Mouse (Mus musculus): ENCODE data around the gene Mdm4. TPM values are rescaled to one million over a fixed set of nuclear protein-coding genes. Genes with fewer than 3 reads are reported as not detected.
"Not testable (repeated sequence)": the region's sequence is repeated elsewhere in the genome, so short reads cannot be mapped to it uniquely, and the experiment has no call there.

Gene Mdm4
- polyA plus RNA-seq, 1 experiment, result 147 TPM

DNA sequence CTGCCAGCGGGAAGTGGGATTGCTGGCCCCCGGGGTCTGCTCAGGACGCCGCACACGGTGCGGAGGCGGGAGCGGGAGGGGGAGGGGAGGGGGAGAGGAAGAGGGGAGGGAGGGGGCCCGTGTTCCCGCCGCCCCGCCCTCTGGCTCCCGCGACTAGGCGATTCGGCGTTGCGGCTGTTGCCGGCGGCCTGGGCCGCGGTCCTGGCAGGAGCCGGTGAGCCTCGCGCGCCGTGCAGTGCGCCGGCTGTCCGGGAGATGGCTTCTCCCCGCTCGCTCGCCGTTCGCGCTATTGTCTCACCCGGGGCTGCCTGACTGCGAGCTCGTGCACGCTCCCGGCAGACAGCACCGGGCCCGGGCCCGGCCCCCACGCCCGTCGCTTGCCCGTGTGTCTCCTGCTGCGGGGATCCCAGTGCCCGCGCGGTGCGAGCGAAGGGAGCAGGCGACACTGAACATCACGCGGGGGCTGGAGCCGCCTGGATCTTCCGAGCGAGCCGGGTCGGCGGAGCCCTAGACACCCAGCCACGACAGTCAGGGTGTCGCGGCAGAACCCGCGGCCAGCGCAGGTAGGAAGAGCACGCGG is 15.6 kb upstream of the Mdm4 start:
- TF ChIP-seq CTCF (IDR thresholded peaks at IDR 0.05; ENCODE audit: borderline replicate concordance, control insufficient read depth, extremely low read depth, insufficient read depth, low read length, poor library complexity) (peak; percentile 21; the same call in 1 of the 2 replicates), POLR2A (IDR thresholded peaks at IDR 0.05; ENCODE audit: control insufficient read depth, extremely low read depth, insufficient read depth, low read length, poor library complexity) (no peak)
- Histone ChIP-seq H3K36me3 (ENCODE audit: control insufficient read depth, insufficient read depth, low read length) (no peaks in the 10 kb centered on the region), H3K4me1 (replicated peaks; ENCODE audit: control insufficient read depth, insufficient read depth, low read length) (peaks cover 20% of the 10 kb centered on the region), H3K27ac (ENCODE audit: control insufficient read depth, insufficient read depth, low read length) (no peak overlapping the region), H3K4me3 (ENCODE audit: control insufficient read depth, insufficient read depth, low read length) (peak overlapping the region; percentile 90), H3K27me3 (ENCODE audit: control insufficient read depth, insufficient read depth, low read length) (no peaks in the 10 kb centered on the region)
- peak; percentile 70 for DNase-seq
- WGBS, result 1% methylated on average over 71 of the region's 71 CpGs

DNA sequence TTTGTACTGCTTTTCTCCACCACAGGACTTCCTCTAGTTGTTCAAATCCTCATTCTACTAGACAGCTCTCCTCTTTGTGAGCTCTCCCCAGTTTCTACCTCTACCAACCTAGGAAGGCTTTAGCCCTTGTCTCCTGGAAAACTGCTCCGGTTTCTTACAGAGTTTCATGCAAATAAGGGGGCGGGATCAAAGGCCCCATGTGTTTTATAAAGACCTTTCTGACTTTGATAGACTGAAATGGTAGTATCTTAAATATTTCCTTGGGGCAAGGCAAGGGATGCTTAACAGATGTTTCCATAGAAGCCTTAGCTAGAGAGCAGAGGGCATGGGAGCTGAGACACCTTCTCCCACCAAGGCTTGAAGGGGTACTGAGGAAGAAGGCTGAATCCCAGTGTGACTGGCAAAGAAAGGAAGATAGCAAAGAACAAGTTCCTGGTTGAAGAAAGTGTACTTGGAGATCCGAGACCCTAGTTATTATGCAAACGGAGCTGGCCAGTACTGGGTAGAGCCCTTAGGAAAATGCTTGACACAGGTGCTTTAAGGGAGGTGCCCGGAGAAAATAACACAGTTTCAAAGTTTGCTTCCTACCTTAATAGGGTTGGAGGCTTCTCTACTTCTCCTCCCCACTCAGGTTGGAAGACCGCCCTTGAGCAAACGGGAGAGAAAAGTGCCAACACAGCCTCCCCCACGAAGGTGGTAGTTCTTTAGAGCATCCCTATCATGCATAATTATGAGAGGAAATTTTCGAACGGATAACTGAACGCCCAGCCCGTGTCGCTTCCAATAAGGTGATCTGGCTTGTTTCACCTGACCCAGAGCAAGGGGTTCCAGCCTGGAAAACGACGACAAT is 14.9 kb upstream of the Mdm4 start, which contains the start of gene Pik3c2b:
TSS of gene Pik3c2b (plus strand) at position 657 of the 850 bp plus-strand sequence.
- no peak for DNase-seq
- TF ChIP-seq POLR2A (IDR thresholded peaks at IDR 0.05; ENCODE audit: control insufficient read depth, extremely low read depth, insufficient read depth, low read length, poor library complexity) (no peak), CTCF (IDR thresholded peaks at IDR 0.05; ENCODE audit: borderline replicate concordance, control insufficient read depth, extremely low read depth, insufficient read depth, low read length, poor library complexity) (no peak)
- Histone ChIP-seq H3K27me3 (ENCODE audit: control insufficient read depth, insufficient read depth, low read length) (no peaks in the 10 kb centered on the region), H3K4me3 (ENCODE audit: control insufficient read depth, insufficient read depth, low read length) (peak within 1 kb of the TSS; percentile 90), H3K27ac (ENCODE audit: control insufficient read depth, insufficient read depth, low read length) (no peak within 1 kb of the TSS), H3K36me3 (ENCODE audit: control insufficient read depth, insufficient read depth, low read length) (no peaks in the 10 kb centered on the region), H3K4me1 (replicated peaks; ENCODE audit: control insufficient read depth, insufficient read depth, low read length) (peaks cover 20% of the 10 kb centered on the region)
- 10% methylated on average over 15 of the region's 15 CpGs for WGBS

- Histone ChIP-seq H3K27me3 (ENCODE audit: control insufficient read depth, insufficient read depth, low read length) (no peaks in the 10 kb centered on the region), H3K4me1 (replicated peaks; ENCODE audit: control insufficient read depth, insufficient read depth, low read length) (no peaks in the 10 kb centered on the region), H3K36me3 (ENCODE audit: control insufficient read depth, insufficient read depth, low read length) (no peaks in the 10 kb centered on the region), H3K4me3 (ENCODE audit: control insufficient read depth, insufficient read depth, low read length) (no peak overlapping the region), H3K27ac (ENCODE audit: control insufficient read depth, insufficient read depth, low read length) (no peak overlapping the region)
- 12% methylated on average over 4 of the region's 4 CpGs for WGBS
- TF ChIP-seq POLR2A (IDR thresholded peaks at IDR 0.05; ENCODE audit: control insufficient read depth, extremely low read depth, insufficient read depth, low read length, poor library complexity) (no peak), CTCF (IDR thresholded peaks at IDR 0.05; ENCODE audit: borderline replicate concordance, control insufficient read depth, extremely low read depth, insufficient read depth, low read length, poor library complexity) (0 out of 2 replicates have a peak, but pooled peaks have one; percentile 30)
- peak; percentile 50 for DNase-seq
Measured at GRCm38 (mm10) chr1:133039505-133039949, 9.2 kb upstream of the Mdm4 start.

GRCm38 (mm10) chr1:133034682-133035081 is 4.3 kb upstream of the Mdm4 start:
- H3K4me3 ChIP-seq (ENCODE audit: control insufficient read depth, insufficient read depth, low read length); H3K36me3 ChIP-seq (ENCODE audit: control insufficient read depth, insufficient read depth, low read length); H3K4me1 ChIP-seq (replicated peaks; ENCODE audit: control insufficient read depth, insufficient read depth, low read length); H3K27ac ChIP-seq (ENCODE audit: control insufficient read depth, insufficient read depth, low read length); H3K27me3 ChIP-seq (ENCODE audit: control insufficient read depth, insufficient read depth, low read length); DNase-seq: not testable (repeated sequence)
- WGBS, result 89% methylated on average over 7 of the region's 7 CpGs

DNA sequence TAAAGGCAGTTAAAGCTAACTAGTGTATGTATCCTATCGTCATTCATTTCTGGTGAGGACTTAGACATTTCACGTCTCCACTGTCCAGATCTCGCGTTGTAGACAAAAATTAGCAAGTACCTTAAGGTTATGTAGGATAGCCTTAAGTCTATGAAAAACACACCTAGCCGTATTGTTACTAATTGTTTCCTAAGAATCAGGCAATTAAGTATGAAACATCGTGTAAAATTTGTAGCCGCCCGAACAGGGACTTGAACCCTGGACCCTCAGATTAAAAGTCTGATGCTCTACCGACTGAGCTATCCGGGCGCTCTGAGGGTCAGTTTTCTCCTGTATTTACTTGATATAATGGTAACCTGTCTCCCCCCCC is 3.7 kb upstream of the Mdm4 start:
- 7% methylated on average over 11 of the region's 11 CpGs for WGBS
- H3K4me1 ChIP-seq (replicated peaks; ENCODE audit: control insufficient read depth, insufficient read depth, low read length), result peaks cover 6% of the 10 kb centered on the region
- no peak for DNase-seq
- TF ChIP-seq POLR2A (IDR thresholded peaks at IDR 0.05; ENCODE audit: control insufficient read depth, extremely low read depth, insufficient read depth, low read length, poor library complexity) (no peak), CTCF (IDR thresholded peaks at IDR 0.05; ENCODE audit: borderline replicate concordance, control insufficient read depth, extremely low read depth, insufficient read depth, low read length, poor library complexity) (no peak)
- no peaks in the 10 kb centered on the region for H3K27me3 ChIP-seq (ENCODE audit: control insufficient read depth, insufficient read depth, low read length)
- no peak overlapping the region for H3K4me3 ChIP-seq (ENCODE audit: control insufficient read depth, insufficient read depth, low read length)
- no peak overlapping the region for H3K27ac ChIP-seq (ENCODE audit: control insufficient read depth, insufficient read depth, low read length)
- no peaks in the 10 kb centered on the region for H3K36me3 ChIP-seq (ENCODE audit: control insufficient read depth, insufficient read depth, low read length)

GRCm38 (mm10) chr1:133033316-133034090 is 3.1 kb upstream of the Mdm4 start:
- peak; percentile 61 for DNase-seq
- peaks cover 6% of the 10 kb centered on the region for H3K4me1 ChIP-seq (replicated peaks; ENCODE audit: control insufficient read depth, insufficient read depth, low read length)
- H3K27me3 ChIP-seq (ENCODE audit: control insufficient read depth, insufficient read depth, low read length), result no peaks in the 10 kb centered on the region
- H3K27ac ChIP-seq (ENCODE audit: control insufficient read depth, insufficient read depth, low read length), result peak overlapping the region; percentile 31; the same call in 1 of the 2 replicates
- 1% methylated on average over 28 of the region's 28 CpGs for whole genome bisulfite sequencing
- H3K36me3 ChIP-seq (ENCODE audit: control insufficient read depth, insufficient read depth, low read length), result no peaks in the 10 kb centered on the region
- peak overlapping the region; percentile 47 for H3K4me3 ChIP-seq (ENCODE audit: control insufficient read depth, insufficient read depth, low read length)
- TF ChIP-seq CTCF (IDR thresholded peaks at IDR 0.05; ENCODE audit: borderline replicate concordance, control insufficient read depth, extremely low read depth, insufficient read depth, low read length, poor library complexity), result no peak
- no peak for TF ChIP-seq POLR2A (IDR thresholded peaks at IDR 0.05; ENCODE audit: control insufficient read depth, extremely low read depth, insufficient read depth, low read length, poor library complexity)

All from thymus, adult 2 months (tissue).